22 mouse cellular contexts compared by ENCODE assay signal in genomic region chr16:31659453-31659852, GRCm38 (mm10).
"Had no signal": no experiment of that assay in that cellular context is flagged by ENCODE, and none has a peak within 500 bp of the region (broad histone marks: within the 10 kb centered on the region; RNA-seq: fewer than 3 reads in every experiment).

No protein-coding gene starts in this region.

- DNase-seq: gastrocnemius, postnatal 14 days; gastrocnemius, postnatal 36 days; heart, adult 18-20 months; heart, postnatal 14 days; heart, postnatal 36 days; kidney, postnatal 10 days; kidney, postnatal 4 days had no signal

- H3K36me3 ChIP-seq: heart, embryonic 13.5 days; heart, embryonic 15.5 days; hindbrain, embryonic 10.5 days; hindbrain, embryonic 12.5 days; intestine, embryonic 15.5 days; limb, embryonic 13.5 days; limb, embryonic 15.5 days; liver, embryonic 12.5 days had no signal

- H3K4me2 ChIP-seq: heart, embryonic 11.5 days; heart, embryonic 13.5 days; heart, embryonic 15.5 days; hindbrain, embryonic 12.5 days; hindbrain, embryonic 14.5 days; intestine, embryonic 15.5 days; limb, embryonic 13.5 days; limb, embryonic 15.5 days; liver, embryonic 12.5 days had no signal

- H3K27ac ChIP-seq: heart, embryonic 13.5 days; heart, embryonic 15.5 days; hindbrain, embryonic 10.5 days; hindbrain, embryonic 12.5 days; hindbrain, embryonic 14.5 days; intestine, embryonic 15.5 days; layer of hippocampus, adult 2 months; limb, embryonic 13.5 days; limb, embryonic 15.5 days; liver, embryonic 12.5 days; liver, embryonic 14.5 days had no signal

- H3K9ac ChIP-seq: heart, embryonic 13.5 days; heart, embryonic 15.5 days; hindbrain, embryonic 12.5 days; hindbrain, embryonic 14.5 days; intestine, embryonic 15.5 days; limb, embryonic 13.5 days; limb, embryonic 15.5 days; liver, embryonic 12.5 days; liver, embryonic 14.5 days had no signal

- H3K4me3 ChIP-seq: heart, embryonic 13.5 days; heart, embryonic 15.5 days; hindbrain, embryonic 10.5 days; hindbrain, embryonic 12.5 days; intestine, embryonic 15.5 days; layer of hippocampus, adult 2 months; limb, embryonic 13.5 days; limb, embryonic 15.5 days; liver, embryonic 12.5 days had no signal

- H3K9me3 ChIP-seq: heart, embryonic 13.5 days; heart, embryonic 15.5 days; hindbrain, embryonic 10.5 days; hindbrain, embryonic 12.5 days; intestine, embryonic 15.5 days; limb, embryonic 13.5 days; limb, embryonic 15.5 days; liver, embryonic 12.5 days had no signal

- H3K4me1 ChIP-seq: intestine, embryonic 15.5 days had no signal

- ATAC-seq: hindbrain, embryonic 16.5 days; inflammation-experienced regulatory T-cells, adult 6 months; intestine, embryonic 15.5 days; intestine, postnatal 0 days; liver, embryonic 12.5 days had no signal

- H3K27me3 ChIP-seq: heart, embryonic 15.5 days; intestine, embryonic 15.5 days; limb, embryonic 13.5 days; limb, embryonic 15.5 days had no signal
